Comparison of ENCODE assay signal across 8 mouse cellular contexts in the genomic region with DNA sequence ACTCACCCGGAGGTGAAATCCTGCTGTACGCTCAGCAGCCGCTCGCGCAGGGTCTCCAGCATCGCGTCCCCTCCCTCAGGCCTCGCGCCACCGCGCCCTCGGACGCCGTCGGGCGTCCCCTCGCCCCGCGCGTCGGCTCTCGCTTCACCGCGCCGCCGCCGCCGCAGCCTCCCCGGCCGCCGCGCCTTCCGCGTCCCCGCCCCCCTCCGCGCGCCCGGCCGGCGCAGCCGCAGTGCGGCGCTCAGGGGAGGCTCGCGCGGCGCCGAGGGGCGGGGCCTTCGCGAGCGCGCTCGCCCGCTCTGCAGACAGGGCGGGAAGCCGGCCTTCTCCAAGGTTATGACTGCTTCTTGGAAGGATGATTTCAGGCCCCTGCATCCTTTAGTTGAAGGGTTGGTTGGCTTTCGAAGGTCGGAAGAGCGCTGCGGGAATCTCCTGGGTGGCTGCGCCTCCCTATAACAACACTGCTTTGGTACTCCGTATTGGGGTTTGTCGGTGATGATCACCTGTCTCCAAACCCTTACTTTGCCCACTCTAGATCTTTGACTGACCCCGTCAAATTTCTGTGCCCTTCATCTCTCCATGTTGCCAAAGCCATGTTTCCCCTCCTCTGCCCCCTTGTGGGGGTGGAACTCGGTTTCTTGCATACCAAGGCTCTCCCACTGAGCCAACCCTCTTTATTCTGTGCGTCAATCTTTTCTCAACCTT. TPM values are rescaled to one million over a fixed set of nuclear protein-coding genes. Genes with fewer than 3 reads are reported as not detected.
DNase-seq lines count a peak whose midpoint lies in the region; ATAC-seq and TF ChIP-seq lines count a peak whose summit lies in the region.

Gene Dtnbp1 (minus strand): TSS at position 237 of the 705 bp plus-strand sequence.

- peak within 1 kb of the TSS; percentile 89 for H3K4me3 ChIP-seq in embryonic facial prominence, embryonic 11.5 days (ENCODE audit: low read depth, low read length)
- peak within 1 kb of the TSS; percentile 84 for H3K4me3 ChIP-seq in kidney, adult 2 months (ENCODE audit: insufficient read depth, low read depth, low read length)
- peak within 1 kb of the TSS; percentile 86 for H3K4me3 ChIP-seq in limb, embryonic 14.5 days (replicated peaks; ENCODE audit: low read length)
- H3K4me3 ChIP-seq in midbrain, embryonic 16.5 days (ENCODE audit: low read depth, low read length): peak within 1 kb of the TSS; percentile 81

- H3K4me2 ChIP-seq in embryonic facial prominence, embryonic 11.5 days (ENCODE audit: low read depth, low read length): peak within 1 kb of the TSS; percentile 78
- peak within 1 kb of the TSS; percentile 77 for H3K4me2 ChIP-seq in limb, embryonic 14.5 days (replicated peaks; ENCODE audit: low read depth, low read length, severe bottlenecking)
- peak within 1 kb of the TSS; percentile 75 for H3K4me2 ChIP-seq in midbrain, embryonic 16.5 days (ENCODE audit: low read length)

- TF ChIP-seq POLR2A in kidney, adult 2 months (IDR thresholded peaks at IDR 0.05; ENCODE audit: low read depth, low read length): no peak
- 0 out of 2 replicates have a peak, but pooled peaks have one; percentile 29 for TF ChIP-seq POLR2A in limb, embryonic 14.5 days (IDR thresholded peaks at IDR 0.05; ENCODE audit: borderline replicate concordance, extremely low read depth, insufficient read depth, insufficient read length)

- ATAC-seq in embryonic facial prominence, embryonic 11.5 days (replicated peaks; ENCODE audit: insufficient number of reproducible peaks, low FRiP score, low TSS enrichment, low read depth): peak; percentile 78
- peak; percentile 91 for ATAC-seq in limb, embryonic 14.5 days (ENCODE audit: low FRiP score, low read depth)
- peak; percentile 91 for ATAC-seq in midbrain, embryonic 16.5 days

- peak within 1 kb of the TSS; percentile 54; the same call in 1 of the 2 replicates for H3K27ac ChIP-seq in embryonic facial prominence, embryonic 11.5 days (replicated peaks; ENCODE audit: low read depth, low read length)
- peak within 1 kb of the TSS; percentile 94 for H3K27ac ChIP-seq in kidney, adult 2 months (ENCODE audit: insufficient read depth, low read depth, low read length)
- H3K27ac ChIP-seq in limb, embryonic 14.5 days (replicated peaks; ENCODE audit: low read depth, low read length): peak within 1 kb of the TSS; percentile 74
- peak within 1 kb of the TSS; percentile 82 for H3K27ac ChIP-seq in midbrain, embryonic 16.5 days (ENCODE audit: low read length)

- peak; percentile 39 to 57 for DNase-seq in urinary bladder, adult 18-20 months (ENCODE audit: low spot score in 2 of 2)
- no peak for DNase-seq in urinary bladder, postnatal 10 days (ENCODE audit: low spot score)
- peak; percentile 88 for DNase-seq in embryonic facial prominence, embryonic 11.5 days (ENCODE audit: low spot score)
- DNase-seq in heart, adult 18-20 months: peak; percentile 78 to 83
- peak; percentile 83 for DNase-seq in kidney, adult 2 months
- peak; percentile 60 for DNase-seq in limb, embryonic 14.5 days (ENCODE audit: low spot score)
- peak; percentile 71 to 87 for DNase-seq in spleen, postnatal 10 days (ENCODE audit: low spot score in 2 of 2)

- under 1% methylated on average over 63 of the region's 68 CpGs for WGBS in embryonic facial prominence, embryonic 11.5 days
- 1% methylated on average over 68 of the region's 68 CpGs for WGBS in kidney, adult 2 months
- 1% methylated on average over 39 of the region's 68 CpGs for WGBS in limb, embryonic 14.5 days
- 1% methylated on average over 53 of the region's 68 CpGs for WGBS in midbrain, embryonic 16.5 days

- no peaks in the 10 kb centered on the region for H3K9me3 ChIP-seq in embryonic facial prominence, embryonic 11.5 days (replicated peaks; ENCODE audit: control insufficient read depth, low read length)
- no peaks in the 10 kb centered on the region for H3K9me3 ChIP-seq in limb, embryonic 14.5 days (ENCODE audit: control insufficient read depth, low read length)
- H3K9me3 ChIP-seq in midbrain, embryonic 16.5 days (replicated peaks; ENCODE audit: control insufficient read depth, low read length, poor library complexity, severe bottlenecking): no peaks in the 10 kb centered on the region

- no peaks in the 10 kb centered on the region for H3K36me3 ChIP-seq in embryonic facial prominence, embryonic 11.5 days (replicated peaks; ENCODE audit: control insufficient read depth, insufficient read depth, low read depth, low read length)
- no peaks in the 10 kb centered on the region for H3K36me3 ChIP-seq in kidney, adult 2 months (ENCODE audit: control insufficient read depth, insufficient read depth, low read length)
- H3K36me3 ChIP-seq in limb, embryonic 14.5 days (ENCODE audit: control insufficient read depth, insufficient read depth, low read length): peaks cover 9% of the 10 kb centered on the region
- no peaks in the 10 kb centered on the region for H3K36me3 ChIP-seq in midbrain, embryonic 16.5 days (ENCODE audit: control insufficient read depth, insufficient read depth, low read length)

- no peaks in the 10 kb centered on the region for H3K27me3 ChIP-seq in embryonic facial prominence, embryonic 11.5 days (ENCODE audit: control insufficient read depth, insufficient read depth, low read length)
- no peaks in the 10 kb centered on the region for H3K27me3 ChIP-seq in kidney, adult 2 months (replicated peaks; ENCODE audit: control insufficient read depth, insufficient read depth, low read length)
- no peaks in the 10 kb centered on the region for H3K27me3 ChIP-seq in limb, embryonic 14.5 days (ENCODE audit: control insufficient read depth, insufficient read depth, low read length)
- no peaks in the 10 kb centered on the region for H3K27me3 ChIP-seq in midbrain, embryonic 16.5 days (ENCODE audit: control insufficient read depth, insufficient read depth, low read depth, low read length)

- H3K9ac ChIP-seq in embryonic facial prominence, embryonic 11.5 days (replicated peaks; ENCODE audit: low read length): peak within 1 kb of the TSS; percentile 83
- H3K9ac ChIP-seq in limb, embryonic 14.5 days (ENCODE audit: low read depth, low read length, severe bottlenecking): peak within 1 kb of the TSS; percentile 83
- peak within 1 kb of the TSS; percentile 81 for H3K9ac ChIP-seq in midbrain, embryonic 16.5 days (ENCODE audit: low read depth, low read length)

- no peak; the same call in 1 of the 2 replicates for TF ChIP-seq CTCF in kidney, adult 2 months (conservative IDR thresholded peaks at IDR 0.05; ENCODE audit: insufficient read depth, insufficient read length, low read depth, low read length)

- H3K4me1 ChIP-seq in embryonic facial prominence, embryonic 11.5 days (ENCODE audit: control insufficient read depth, insufficient read depth, low read length): 0 out of 2 replicates have a peak, but pooled peaks cover 4% of the 10 kb centered on the region
- H3K4me1 ChIP-seq in kidney, adult 2 months (ENCODE audit: control insufficient read depth, insufficient read depth, low read length): peaks cover 8% of the 10 kb centered on the region; the same call in 1 of the 2 replicates
- H3K4me1 ChIP-seq in limb, embryonic 14.5 days (ENCODE audit: control insufficient read depth, insufficient read depth, low read length): peaks cover 9% of the 10 kb centered on the region; the same call in 1 of the 2 replicates
- H3K4me1 ChIP-seq in midbrain, embryonic 16.5 days (ENCODE audit: control insufficient read depth, insufficient read depth, low read length): peaks cover 12% of the 10 kb centered on the region

RNA-seq across cellular contexts. Expression of gene Dtnbp1, which starts in this region (rescaled TPM):
- 76.0 and 78.4 TPM in 2 replicates for polyA plus RNA-seq in embryonic facial prominence, embryonic 11.5 days (2014; fragmentation: Nextera tagmentation; extraction: Ambion mirVana)
- 100 to 1,000 TPM; 123 to 139 TPM for total RNA-seq in heart, adult 18-20 months (2021)
- polyA plus RNA-seq in kidney, adult 2 months (2012; rRNA removed): 142 and 149 TPM in 2 replicates
- 57.6 and 58.2 TPM in 2 replicates for polyA plus RNA-seq in limb, embryonic 14.5 days (2012; rRNA removed)
- polyA plus RNA-seq in limb, embryonic 14.5 days (2014; fragmentation: Nextera tagmentation; extraction: Ambion mirVana): 69.2 and 71.8 TPM in 2 replicates
- 130 and 136 TPM in 2 replicates for polyA plus RNA-seq in midbrain, embryonic 16.5 days (2015; fragmentation: Nextera tagmentation; extraction: Ambion mirVana)
